Mouse (Mus musculus) forebrain, embryonic 15.5 days (tissue): ENCODE data around the gene Uqcr10. TPM values are rescaled to one million over a fixed set of nuclear protein-coding genes. Genes with fewer than 3 reads are reported as not detected.
"Not testable (repeated sequence)": the region's sequence is repeated elsewhere in the genome, so short reads cannot be mapped to it uniquely, and the experiment has no call there.

Experiments used
- ATAC-seq: fragments of 200-750 bp; cut with Nextera tagmentation; replicated peaks from 2 replicates; pipeline ENCODE4 v1.8.0; 2017; ENCODE audit warnings: mild to moderate bottlenecking, moderate TSS enrichment, moderate library complexity
- H3K27ac ChIP-seq: fragments of 300-500 bp; sonication (generic); replicated peaks from 2 replicates; pipeline ENCODE4 v1.5.1; 2015; ENCODE audit warnings: mild to moderate bottlenecking, inconsistent platforms
- H3K27me3 ChIP-seq: fragments of 300-500 bp; sonication (generic); 2 replicates; pipeline ENCODE4 v1.6.1; 2015; ENCODE audit warnings: inconsistent platforms
- H3K36me3 ChIP-seq: fragments of 300-500 bp; sonication (generic); 2 replicates; pipeline ENCODE4 v1.6.1; 2015; ENCODE audit warnings: mild to moderate bottlenecking, inconsistent platforms
- H3K4me1 ChIP-seq: fragments of 300-500 bp; sonication (generic); 2 replicates; pipeline ENCODE4 v1.6.1; 2015; ENCODE audit warnings: inconsistent platforms
- H3K4me2 ChIP-seq: fragments of 300-500 bp; sonication (generic); replicated peaks from 2 replicates; pipeline ENCODE4 v1.6.1; 2015; ENCODE audit warnings: mild to moderate bottlenecking, inconsistent platforms
- H3K4me3 ChIP-seq: fragments of 300-500 bp; sonication (generic); 2 replicates; pipeline ENCODE4 v1.5.1; 2015; ENCODE audit warnings: mild to moderate bottlenecking, inconsistent platforms
- H3K9ac ChIP-seq: fragments of 300-500 bp; sonication (generic); replicated peaks from 2 replicates; pipeline ENCODE4 v1.6.1; 2015; ENCODE audit warnings: mild to moderate bottlenecking, inconsistent platforms
- H3K9me3 ChIP-seq: fragments of 300-500 bp; sonication (generic); 2 replicates; pipeline ENCODE4 v1.6.1; 2016; ENCODE audit warnings: inconsistent platforms
- WGBS: fragments of 180-500 bp; shearing (Covaris S2); methylation state at CpG from one replicate; pipeline ENCODE4 v1.1.7; 2015; ENCODE audit warnings: mixed read lengths; 5-methylcytosine and 5-hydroxymethylcytosine counted together
- polyA plus RNA-seq: library from polyadenylated mRNA; unstranded; fragments of >200 nt; fragmentation: Nextera tagmentation; extraction: Ambion mirVana; gene quantifications from 2 replicates; pipeline ENCODE4 v1.2.1, GENCODE M21; 2015

The Uqcr10 gene
- polyA plus RNA-seq, 1 experiment from 2014 or later: 538 TPM

- Histone ChIP-seq H3K9me3 (no peaks in the 10 kb centered on the region), H3K4me3 (no peak overlapping the region), H3K4me2 (no peak overlapping the region), H3K27me3 (no peaks in the 10 kb centered on the region), H3K27ac (no peak overlapping the region), H3K36me3 (no peaks in the 10 kb centered on the region), H3K4me1 (peaks cover 6% of the 10 kb centered on the region; the same call in 1 of the 2 replicates), H3K9ac (no peak overlapping the region)
- ATAC-seq: no peak
Observed at GRCm38 (mm10) chr11:4712822-4713221, 8.7 kb upstream of the Uqcr10 start.

GRCm38 (mm10) chr11:4710188-4710587, 6.0 kb upstream of the Uqcr10 start:
- ATAC-seq, H3K27me3 ChIP-seq, H3K4me2 ChIP-seq, H3K36me3 ChIP-seq, H3K4me1 ChIP-seq, H3K4me3 ChIP-seq, H3K9ac ChIP-seq, H3K27ac ChIP-seq, H3K9me3 ChIP-seq: not testable (repeated sequence)
- 86% methylated on average over 4 of the region's 4 CpGs for WGBS

GRCm38 (mm10) chr11:4705178-4705577, 1.0 kb upstream of the Uqcr10 start:
- Histone ChIP-seq H3K4me2 (peak overlapping the region; percentile 94), H3K27me3 (no peaks in the 10 kb centered on the region), H3K9me3 (no peaks in the 10 kb centered on the region), H3K36me3 (peaks cover 14% of the 10 kb centered on the region), H3K4me3 (peak overlapping the region; percentile 89), H3K4me1 (peaks cover 20% of the 10 kb centered on the region), H3K27ac (no peak overlapping the region), H3K9ac (peak overlapping the region; percentile 65)
- WGBS: 5% methylated on average over 4 of the region's 4 CpGs
- no peak for ATAC-seq

GRCm38 (mm10) chr11:4703688-4704071, 462 bp downstream of the Uqcr10 start:
- peaks cover 20% of the 10 kb centered on the region for H3K4me1 ChIP-seq
- H3K9me3 ChIP-seq: no peaks in the 10 kb centered on the region
- 5% methylated on average over 12 of the region's 12 CpGs for WGBS
- peak overlapping the region; percentile 91 for H3K9ac ChIP-seq
- ATAC-seq: no peak
- H3K4me2 ChIP-seq: peak overlapping the region; percentile 94
- H3K36me3 ChIP-seq: peaks cover 14% of the 10 kb centered on the region
- H3K27me3 ChIP-seq: no peaks in the 10 kb centered on the region
- peak overlapping the region; percentile 89 for H3K4me3 ChIP-seq
- H3K27ac ChIP-seq: peak overlapping the region; percentile 67; the same call in 1 of the 2 replicates

GRCm38 (mm10) chr11:4700726-4701125, 3.4 kb downstream of the Uqcr10 start:
- Histone ChIP-seq H3K4me1 (peaks cover 19% of the 10 kb centered on the region), H3K9ac (no peak overlapping the region), H3K36me3 (peaks cover 14% of the 10 kb centered on the region), H3K27me3 (no peaks in the 10 kb centered on the region), H3K9me3 (no peaks in the 10 kb centered on the region), H3K4me2 (no peak overlapping the region), H3K27ac (no peak overlapping the region), H3K4me3 (no peak overlapping the region)
- ATAC-seq: no peak
- WGBS: 89% methylated on average over 8 of the region's 8 CpGs

- Histone ChIP-seq H3K9me3 (no peaks in the 10 kb centered on the region), H3K9ac (no peak overlapping the region), H3K27me3 (no peaks in the 10 kb centered on the region), H3K4me2 (no peak overlapping the region), H3K36me3 (peaks cover 14% of the 10 kb centered on the region), H3K4me1 (no peaks in the 10 kb centered on the region), H3K4me3 (no peak overlapping the region), H3K27ac (no peak overlapping the region)
- no peak for ATAC-seq
- WGBS: 63% methylated on average over 7 of the region's 7 CpGs
Observed at GRCm38 (mm10) chr11:4697043-4697983, 6.8 kb downstream of the Uqcr10 start.

- ATAC-seq: no peak
Observed at GRCm38 (mm10) chr11:4692162-4692561, 12.0 kb downstream of the Uqcr10 start.

GRCm38 (mm10) chr11:4691213-4691612, 12.9 kb downstream of the Uqcr10 start:
- Histone ChIP-seq H3K4me3 (no peak overlapping the region), H3K4me1 (no peaks in the 10 kb centered on the region), H3K9ac (no peak overlapping the region), H3K4me2 (no peak overlapping the region), H3K9me3 (no peaks in the 10 kb centered on the region), H3K36me3 (no peaks in the 10 kb centered on the region), H3K27ac (no peak overlapping the region), H3K27me3 (no peaks in the 10 kb centered on the region)
- 63% methylated on average over 10 of the region's 10 CpGs for WGBS
- ATAC-seq: no peak

More at GRCm38 (mm10) chr11:4692162-4692561, 12.0 kb downstream of the Uqcr10 start:
- H3K4me2 ChIP-seq: no peak overlapping the region
- H3K36me3 ChIP-seq: no peaks in the 10 kb centered on the region
- no peak overlapping the region for H3K27ac ChIP-seq
- 89% methylated on average over 11 of the region's 11 CpGs for WGBS
- no peaks in the 10 kb centered on the region for H3K9me3 ChIP-seq
- no peak overlapping the region for H3K4me3 ChIP-seq
- no peak overlapping the region for H3K9ac ChIP-seq
- no peaks in the 10 kb centered on the region for H3K4me1 ChIP-seq
- no peaks in the 10 kb centered on the region for H3K27me3 ChIP-seq

GRCm38 (mm10) chr11:4690353-4690752, 13.8 kb downstream of the Uqcr10 start:
- 76% methylated on average over 7 of the region's 7 CpGs for WGBS

GRCm38 (mm10) chr11:4688632-4689380, 15.3 kb downstream of the Uqcr10 start:
- Histone ChIP-seq H3K4me3 (no peak overlapping the region), H3K9ac (no peak overlapping the region), H3K4me2 (no peak overlapping the region), H3K4me1 (no peaks in the 10 kb centered on the region), H3K9me3 (no peaks in the 10 kb centered on the region), H3K36me3 (0 out of 2 replicates have a peak, but pooled peaks cover 4% of the 10 kb centered on the region), H3K27ac (no peak overlapping the region), H3K27me3 (no peaks in the 10 kb centered on the region)
- WGBS: 72% methylated on average over 11 of the region's 11 CpGs
- no peak for ATAC-seq

More at GRCm38 (mm10) chr11:4690353-4690752, 13.8 kb downstream of the Uqcr10 start:
- no peak overlapping the region for H3K4me2 ChIP-seq
- no peaks in the 10 kb centered on the region for H3K27me3 ChIP-seq
- H3K9ac ChIP-seq: no peak overlapping the region
- ATAC-seq: no peak
- H3K9me3 ChIP-seq: no peaks in the 10 kb centered on the region
- H3K36me3 ChIP-seq: no peaks in the 10 kb centered on the region
- no peaks in the 10 kb centered on the region for H3K4me1 ChIP-seq
- no peak overlapping the region for H3K27ac ChIP-seq
- H3K4me3 ChIP-seq: no peak overlapping the region

- 78% methylated on average over 3 of the region's 3 CpGs for WGBS
- no peaks in the 10 kb centered on the region for H3K27me3 ChIP-seq
- H3K4me3 ChIP-seq: no peak overlapping the region
- no peak overlapping the region for H3K4me2 ChIP-seq
- no peaks in the 10 kb centered on the region for H3K9me3 ChIP-seq
- H3K36me3 ChIP-seq: peaks cover 13% of the 10 kb centered on the region; the same call in 1 of the 2 replicates
- ATAC-seq: no peak
- H3K4me1 ChIP-seq: no peaks in the 10 kb centered on the region
- H3K9ac ChIP-seq: no peak overlapping the region
- no peak overlapping the region for H3K27ac ChIP-seq
Observed at GRCm38 (mm10) chr11:4687874-4688273, 16.3 kb downstream of the Uqcr10 start.

GRCm38 (mm10) chr11:4687027-4687426, 17.1 kb downstream of the Uqcr10 start:
- H3K27ac ChIP-seq: no peak overlapping the region
- H3K9me3 ChIP-seq: no peaks in the 10 kb centered on the region
- H3K4me2 ChIP-seq: no peak overlapping the region
- H3K9ac ChIP-seq: no peak overlapping the region
- H3K4me1 ChIP-seq: no peaks in the 10 kb centered on the region
- H3K4me3 ChIP-seq: no peak overlapping the region
- no peaks in the 10 kb centered on the region for H3K27me3 ChIP-seq
- peaks cover 16% of the 10 kb centered on the region; the same call in 1 of the 2 replicates for H3K36me3 ChIP-seq
- ATAC-seq: no peak
- 83% methylated on average over 3 of the region's 3 CpGs for WGBS
